Mouse (Mus musculus) bone marrow, adult 2 months (tissue): Measurements from ENCODE around the gene Cep152.

Experiments used
- CTCF ChIP-seq: fragments of 200-500 bp; IDR thresholded peaks from 2 replicates; pipeline ENCODE4 v1.5.1; 2011; ENCODE audit warnings: low read length, control low read depth; ENCODE audit not compliant: control insufficient read depth, insufficient read depth
- POLR2A ChIP-seq: fragments of 200-500 bp; IDR thresholded peaks from 2 replicates; pipeline ENCODE4 v1.6.1; 2011; ENCODE audit warnings: low read depth, mild to moderate bottlenecking, control low read depth, low read length, borderline replicate concordance; ENCODE audit not compliant: control insufficient read depth

- TF ChIP-seq CTCF = no peak
- TF ChIP-seq POLR2A = no peak
Observed at GRCm38 (mm10) chr2:125655391-125655790, 30.5 kb upstream of the Cep152 start.
